Mouse (Mus musculus) gonadal fat pad, adult 2 months (tissue): ENCODE results near the gene Enoph1. TPM values are rescaled to one million over a fixed set of nuclear protein-coding genes. Genes with fewer than 3 reads are reported as not detected.

Experiments
- DNase-seq: peaks from one replicate; pipeline ENCODE4 v3.0.0-alpha.2; 2012; ENCODE audit warnings: low read depth
- polyA plus RNA-seq: library from polyadenylated mRNA; depleted of rRNA; stranded (reverse); fragments of >200 nt; gene quantifications from 2 replicates; pipeline ENCODE4 v1.2.3, GENCODE M21; 2012; rRNA removed

Gene Enoph1
- polyA plus RNA-seq = 35.1 and 43.3 TPM in 2 replicates

DNA sequence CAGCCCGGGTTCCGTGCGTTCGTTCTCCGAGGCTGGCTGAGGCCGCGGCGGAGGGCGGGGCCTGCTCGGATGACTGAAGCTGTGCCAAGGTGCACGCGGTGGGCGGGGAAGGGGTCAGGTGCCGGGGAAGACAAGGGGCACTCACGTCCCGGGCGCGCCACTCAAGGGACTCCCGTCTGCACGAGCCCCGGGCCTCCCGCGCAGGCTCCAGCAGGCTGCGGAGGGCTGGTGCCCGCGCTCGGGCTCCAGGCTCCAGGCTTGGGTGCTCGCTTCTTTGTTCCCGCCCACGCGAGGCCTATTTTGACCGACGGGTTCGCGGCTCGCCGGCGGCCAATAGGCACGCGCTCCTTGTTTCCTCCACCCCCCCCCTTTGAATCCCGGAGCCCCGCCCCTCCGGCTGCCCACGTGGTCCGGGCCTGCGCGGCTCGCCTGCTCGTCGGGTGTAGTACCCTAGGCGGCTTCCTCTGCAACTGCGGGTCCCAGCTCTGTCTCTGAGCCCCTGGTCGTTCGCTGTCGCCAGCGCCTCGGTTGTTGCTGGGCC is at the start of gene Enoph1, which contains the start of gene Hnrnpdl:
Gene Enoph1 (plus strand): TSS at position 384 of the 541 bp plus-strand sequence.
Gene Hnrnpdl (minus strand): TSS at position 63 of the 541 bp plus-strand sequence.
- no peak for DNase-seq

DNA sequence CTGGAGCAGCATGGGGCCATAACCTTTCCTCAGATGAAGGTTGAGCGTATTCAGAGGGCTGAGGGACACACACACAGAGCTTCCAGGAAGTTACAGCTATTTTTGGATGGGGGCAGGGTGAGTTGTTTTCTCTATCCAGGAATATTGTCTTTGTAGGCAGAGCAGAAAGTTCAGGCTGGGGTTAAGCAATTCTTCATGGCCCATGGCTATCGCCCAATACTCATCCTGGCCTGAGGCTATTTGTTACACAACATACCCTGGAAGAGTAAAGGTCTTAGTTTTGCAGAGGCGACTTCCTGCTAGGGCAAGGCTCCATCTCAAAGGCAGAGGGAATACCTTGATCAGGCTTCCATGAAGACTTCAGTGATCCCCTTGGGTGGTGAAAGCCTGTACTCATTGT is 45.6 kb upstream of the Enoph1 start:
- DNase-seq = no peak

DNA sequence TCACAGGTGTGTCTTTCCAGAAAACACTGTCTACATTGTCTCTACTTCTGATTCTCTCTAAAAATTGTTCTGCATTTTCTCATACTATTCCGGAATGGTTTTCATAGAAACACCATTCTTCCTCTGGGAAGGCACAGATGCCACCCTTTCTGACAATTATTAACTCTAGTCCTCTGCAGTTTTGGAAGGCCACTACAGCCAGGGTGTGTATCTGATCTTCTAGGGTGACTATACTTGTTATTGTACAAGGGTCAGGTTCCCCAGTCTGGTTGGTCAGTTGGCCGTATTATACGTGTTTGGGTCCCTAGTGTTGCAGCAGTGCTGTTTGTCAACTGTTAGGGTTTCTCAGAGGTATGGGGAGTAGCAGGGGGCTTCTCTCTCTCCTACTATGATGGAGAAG is 45.1 kb upstream of the Enoph1 start:
- DNase-seq = no peak

DNA sequence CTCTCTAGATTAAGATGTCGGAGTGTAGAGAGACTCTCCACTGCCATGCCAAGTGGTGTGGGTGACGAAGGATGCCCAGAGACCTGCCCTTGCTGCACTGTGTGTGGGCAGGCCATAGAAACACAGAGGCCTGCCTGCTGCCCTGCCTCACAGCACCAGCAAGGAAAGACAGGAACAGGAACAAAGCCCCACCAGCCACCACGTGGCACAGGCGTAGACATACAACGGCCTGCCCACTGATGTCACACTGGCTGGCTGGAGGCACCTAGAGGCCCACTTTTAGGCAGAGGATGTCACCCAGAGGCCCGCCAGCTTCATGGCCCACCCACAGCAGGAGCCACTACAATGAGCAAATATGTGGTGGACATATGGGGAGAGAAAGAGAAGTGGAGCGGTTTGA is 39.7 kb upstream of the Enoph1 start:
- DNase-seq = no peak

DNA sequence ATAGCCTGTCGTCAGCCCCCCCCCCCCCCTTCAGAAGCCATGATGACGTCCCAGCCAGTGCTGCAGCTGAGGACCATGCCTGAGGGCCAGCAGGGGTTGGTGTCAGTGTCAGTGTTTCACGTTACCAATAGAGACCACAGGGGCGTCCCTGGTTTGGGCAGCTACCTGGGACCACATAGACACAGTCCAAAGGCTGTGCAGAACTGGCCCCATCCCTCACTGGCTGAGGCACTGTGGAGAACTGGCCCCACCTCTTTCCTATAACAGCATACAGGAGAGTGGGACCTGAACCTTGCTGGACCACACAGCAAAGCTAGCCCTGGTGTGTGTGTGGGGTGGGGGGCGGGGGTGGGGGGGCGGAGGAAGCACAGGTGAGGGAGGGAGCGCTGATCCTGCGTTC is 39.3 kb upstream of the Enoph1 start:
- DNase-seq = no peak

DNA sequence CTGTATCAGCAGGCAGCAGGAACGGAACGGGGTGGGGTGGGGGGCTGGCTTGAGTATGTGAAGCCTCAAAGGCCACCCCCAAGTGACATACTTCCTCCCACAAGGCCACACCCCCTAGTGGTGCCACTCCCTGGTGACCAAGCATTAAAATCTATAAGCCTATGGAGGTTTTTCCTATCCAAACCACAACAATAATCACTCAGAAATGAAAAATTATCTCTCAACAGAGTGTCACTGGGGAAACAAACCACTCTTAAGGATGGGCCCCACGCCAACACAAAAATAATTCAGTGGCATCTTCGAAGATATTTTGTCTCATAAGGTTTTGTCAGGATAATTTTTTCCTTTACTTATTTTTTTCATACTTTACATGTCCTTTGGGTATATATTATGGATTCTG is 35.9 kb upstream of the Enoph1 start:
- DNase-seq = no peak

DNA sequence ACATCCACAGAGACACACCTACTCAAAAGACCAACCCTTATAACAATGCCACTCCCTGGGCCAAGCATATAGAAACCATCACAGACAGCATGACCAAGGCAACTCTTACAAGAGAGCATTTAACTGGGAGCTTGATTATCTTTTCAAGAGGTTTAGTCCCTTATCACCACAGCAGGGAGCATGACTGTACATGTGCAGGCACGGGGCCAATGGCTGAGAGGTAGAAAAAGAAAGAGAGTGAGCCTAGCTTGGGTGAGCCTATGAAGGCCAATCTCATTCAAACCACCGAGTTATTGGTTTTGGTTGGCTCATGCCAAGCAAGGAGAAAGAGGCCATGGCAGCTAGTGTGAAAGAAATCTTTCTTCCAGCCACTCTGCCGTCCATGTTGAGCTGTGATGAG is 34.4 kb upstream of the Enoph1 start:
- no peak for DNase-seq

DNA sequence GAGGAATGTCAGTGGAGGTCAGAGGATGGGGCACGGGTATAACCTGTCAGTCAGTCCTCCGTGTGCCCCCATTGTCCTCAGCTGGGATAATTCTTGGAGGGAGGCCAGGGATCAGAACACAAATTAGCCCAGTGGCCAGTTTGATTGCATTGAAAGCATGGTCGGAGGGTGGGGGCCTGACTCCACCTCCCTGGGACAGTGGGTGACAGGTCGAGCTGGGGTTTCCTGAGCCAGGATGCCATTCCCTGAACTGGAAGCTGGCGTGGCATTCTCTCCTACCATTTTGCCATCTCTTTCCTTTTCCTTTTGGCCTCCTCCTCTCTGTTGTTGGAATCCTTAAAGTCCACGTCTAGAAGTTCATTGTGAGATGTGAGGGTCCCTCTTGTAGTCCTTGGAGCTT is 33.9 kb upstream of the Enoph1 start:
- DNase-seq = no peak

DNA sequence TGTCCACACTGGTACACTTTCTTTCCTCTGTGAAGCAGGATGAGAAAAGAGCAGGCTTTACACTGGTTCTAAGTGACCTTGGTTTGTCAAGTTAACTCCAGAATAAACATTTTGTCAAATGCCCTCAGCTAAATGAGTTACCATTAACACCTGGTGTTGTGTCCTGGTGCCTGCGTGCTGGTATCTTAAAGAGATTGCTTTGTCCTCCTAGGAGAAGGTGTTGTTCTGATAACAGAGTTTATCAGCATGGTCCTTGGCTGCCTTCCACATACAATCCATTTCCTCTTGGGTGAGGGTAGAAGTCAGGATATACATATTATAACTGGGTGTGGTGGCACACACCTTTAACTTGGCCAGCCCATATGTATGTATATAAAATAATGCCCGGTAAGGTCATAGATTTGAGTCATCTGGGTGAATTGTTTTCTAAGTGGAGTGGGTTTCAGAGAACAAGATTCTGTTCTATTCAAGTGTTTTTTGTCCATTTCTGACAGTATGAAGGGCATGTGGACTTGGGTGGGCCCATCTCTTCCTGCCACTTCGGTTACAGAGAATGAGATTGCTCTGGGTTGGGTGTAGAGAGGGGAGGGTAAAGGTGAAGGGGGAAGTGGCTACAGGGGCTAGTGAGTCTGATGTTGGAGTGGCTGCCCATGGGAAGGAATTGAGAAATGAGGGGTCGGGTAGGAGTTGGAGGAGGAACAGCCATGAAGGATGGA is 33.3 kb upstream of the Enoph1 start:
- DNase-seq = no peak

DNA sequence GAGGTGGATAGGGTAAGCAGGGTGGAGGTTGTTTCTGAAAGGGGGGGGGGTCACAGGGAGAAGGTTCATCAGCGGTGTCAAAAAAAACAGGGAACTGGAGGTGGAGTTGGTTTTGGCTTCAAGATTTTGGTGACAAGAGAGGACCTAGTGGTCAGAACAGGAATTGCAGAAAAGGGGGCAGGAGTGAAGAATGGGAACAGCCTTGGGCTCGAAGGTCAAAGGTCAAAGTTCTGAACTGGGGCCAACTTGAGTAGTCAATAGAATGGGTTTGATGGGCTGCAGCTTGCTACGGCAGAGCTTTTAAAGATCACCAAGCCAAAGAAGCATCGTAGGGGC is 32.8 kb upstream of the Enoph1 start:
- DNase-seq = no peak

DNA sequence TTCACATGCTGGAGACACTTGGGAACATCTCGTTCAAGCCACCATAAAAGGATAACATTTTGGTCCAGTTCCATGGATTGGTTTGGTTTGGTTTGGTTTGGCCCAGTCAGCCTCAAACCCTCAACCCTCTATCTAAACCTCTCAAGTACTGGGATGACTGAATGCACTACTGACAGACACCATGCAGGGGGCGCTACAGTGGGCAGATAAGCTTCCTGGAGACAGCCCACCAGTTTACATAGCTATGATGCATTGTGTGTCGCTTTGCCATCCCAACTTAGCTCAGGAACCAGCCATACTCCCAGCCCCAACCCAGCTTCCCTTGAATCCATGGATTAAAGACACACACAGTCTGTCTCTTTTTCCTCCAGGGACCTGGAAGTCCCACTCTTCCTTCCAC is 31.3 kb upstream of the Enoph1 start:
- DNase-seq = no peak

DNA sequence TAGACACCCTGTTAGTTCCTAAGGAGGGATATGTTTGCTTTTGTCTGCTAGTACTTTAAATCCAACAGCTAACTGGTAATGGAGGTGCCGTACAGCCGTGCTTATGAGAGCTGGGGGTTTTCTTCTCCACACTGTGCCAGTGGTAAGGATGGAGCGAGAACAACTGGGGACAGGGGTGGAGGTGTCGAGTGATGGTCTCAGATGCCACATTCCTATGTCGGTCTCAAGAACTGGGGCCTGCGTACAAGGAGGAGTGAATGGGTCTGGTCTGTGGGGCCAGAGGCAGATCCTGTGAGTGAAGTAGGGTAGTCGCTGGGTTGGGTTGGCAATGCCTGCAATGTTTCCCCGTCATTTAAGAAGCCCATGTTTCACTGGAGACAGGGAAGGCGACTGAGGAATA is 27.2 kb upstream of the Enoph1 start:
- DNase-seq = no peak

DNA sequence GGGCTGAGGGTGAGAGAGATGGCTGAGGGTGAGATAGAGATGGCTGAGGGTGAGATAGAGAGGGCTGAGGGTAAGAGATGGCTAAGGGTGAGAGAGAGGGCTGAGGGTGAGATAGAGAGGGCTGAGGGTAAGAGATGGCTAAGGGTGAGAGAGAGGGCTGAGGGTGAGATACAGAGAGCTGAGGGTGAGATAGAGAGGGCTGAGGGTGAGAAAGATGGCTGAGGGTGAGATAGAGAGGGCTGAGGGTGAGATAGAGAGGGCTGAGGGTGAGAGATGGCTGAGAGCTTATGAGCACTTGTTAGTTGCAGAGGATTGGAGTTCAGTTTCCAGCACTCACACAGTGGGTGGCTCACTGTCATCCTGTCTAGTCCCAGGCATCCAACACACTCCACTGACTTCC is 19.7 kb upstream of the Enoph1 start:
- DNase-seq = no peak

DNA sequence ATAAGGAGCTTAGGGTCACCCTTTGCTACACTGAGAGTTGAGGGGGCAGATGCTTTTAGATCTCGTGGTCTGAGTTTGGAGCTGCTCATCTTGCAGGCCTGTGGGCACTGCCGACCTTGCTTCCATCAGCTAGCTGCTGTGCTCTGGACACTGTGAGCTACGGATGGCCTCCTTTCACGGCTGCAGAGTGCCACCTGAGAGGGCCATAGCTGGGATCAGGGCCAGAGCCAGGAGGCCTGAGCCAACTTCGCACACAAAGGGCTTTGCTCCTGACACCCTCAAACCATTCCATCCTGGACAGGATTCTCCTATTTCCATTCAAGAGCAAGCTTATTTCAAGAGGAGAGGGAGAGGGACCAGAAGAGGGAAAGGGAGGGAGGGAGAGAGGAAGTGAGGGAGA is 15.4 kb upstream of the Enoph1 start:
- no peak for DNase-seq

DNA sequence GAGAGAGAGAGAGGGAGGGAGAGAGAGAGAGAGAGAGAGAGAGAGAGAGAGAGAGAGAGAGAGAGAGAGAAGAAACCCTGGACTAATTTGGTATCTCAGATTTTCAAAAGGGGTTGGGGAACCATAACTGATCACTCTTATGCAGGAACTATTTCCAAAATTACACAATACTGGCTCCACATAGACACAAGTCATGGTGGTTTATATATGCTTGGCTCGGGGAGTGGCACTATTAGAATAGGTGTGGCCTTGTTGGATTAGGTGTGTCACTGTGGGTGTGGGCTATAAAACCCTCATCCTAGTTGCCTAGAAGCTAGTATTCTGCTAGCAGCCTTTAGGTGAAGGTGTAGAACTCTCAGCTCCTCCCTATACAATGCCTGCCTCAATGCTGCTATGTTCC is 14.9 kb upstream of the Enoph1 start:
- DNase-seq = no peak

DNA sequence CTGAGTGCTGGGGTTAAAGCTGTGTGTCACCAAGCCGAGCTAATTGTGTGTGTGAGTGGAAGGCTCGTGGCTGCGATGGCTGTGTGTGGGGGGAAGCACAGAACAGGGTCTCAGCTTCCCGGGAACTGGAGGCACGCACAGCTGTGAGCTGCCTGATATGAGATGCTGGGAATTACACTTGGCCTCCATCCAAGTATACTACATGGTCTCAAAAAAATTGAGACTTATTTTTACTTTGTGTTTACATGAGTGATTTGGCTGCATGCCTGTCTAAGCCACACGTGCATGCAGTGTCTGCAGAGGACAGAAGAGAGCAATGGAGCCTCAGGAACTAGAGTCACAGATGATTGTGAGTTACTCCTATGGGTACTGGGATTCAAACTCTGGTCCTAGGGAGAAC is 9.7 kb upstream of the Enoph1 start:
- DNase-seq = no peak

DNA sequence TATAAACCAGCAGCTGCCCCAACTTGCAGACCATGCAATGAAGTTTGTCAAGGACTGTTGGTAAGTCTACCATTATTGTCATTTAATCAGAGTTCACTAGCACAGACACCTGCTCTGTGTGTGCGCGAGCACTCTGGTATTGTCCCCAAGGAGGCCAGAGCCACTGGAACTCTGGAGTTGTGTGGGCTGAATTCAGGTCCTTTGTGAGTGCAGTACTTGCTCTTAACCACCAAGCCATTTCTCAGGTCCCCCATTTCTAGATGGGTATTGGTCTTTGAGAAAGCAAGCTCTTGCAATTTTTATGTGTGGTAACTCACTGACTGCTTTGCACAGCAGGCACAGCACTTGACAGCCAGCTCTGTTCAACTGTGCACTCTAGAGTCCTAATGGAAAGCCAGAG is 7.7 kb upstream of the Enoph1 start:
- no peak for DNase-seq

DNA sequence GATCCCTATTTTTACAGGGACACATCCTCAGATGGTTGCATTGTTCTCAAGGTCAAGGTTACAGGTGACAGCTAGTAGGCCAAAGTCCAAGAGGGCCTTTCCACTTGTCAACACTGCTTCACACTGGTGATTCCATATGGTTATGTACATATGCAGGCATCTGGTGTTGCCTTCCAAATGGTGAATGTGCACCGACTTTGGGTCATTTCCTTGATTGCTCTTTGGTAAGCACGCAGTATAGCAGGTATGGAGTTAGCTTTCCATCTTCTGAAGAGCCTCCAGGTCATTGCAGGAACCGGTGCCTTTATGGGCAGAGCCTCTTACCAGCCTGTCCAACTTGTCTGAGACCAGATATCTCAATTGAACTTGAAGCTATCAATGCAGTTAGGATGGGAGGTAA is 7.1 kb upstream of the Enoph1 start:
- DNase-seq = no peak

DNA sequence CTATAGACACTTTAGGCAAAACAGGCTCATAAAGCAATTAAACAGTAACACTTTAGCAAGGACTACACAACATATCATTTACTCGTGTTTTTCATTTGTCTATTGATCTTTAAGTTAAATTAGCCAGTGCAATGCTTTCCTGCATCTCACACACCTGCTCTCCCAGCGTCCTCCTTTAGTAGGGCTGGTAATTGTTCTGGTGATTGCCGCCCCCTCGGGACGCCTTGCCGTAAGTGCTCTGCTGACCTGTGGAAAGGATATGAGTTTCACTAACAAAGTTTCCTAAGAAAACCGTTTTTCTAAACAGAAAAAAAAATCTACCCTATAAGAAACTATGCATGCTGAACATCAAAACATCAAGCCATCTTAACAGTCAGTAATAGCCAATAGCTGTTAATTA is 3.8 kb upstream of the Enoph1 start:
- DNase-seq = no peak

DNA sequence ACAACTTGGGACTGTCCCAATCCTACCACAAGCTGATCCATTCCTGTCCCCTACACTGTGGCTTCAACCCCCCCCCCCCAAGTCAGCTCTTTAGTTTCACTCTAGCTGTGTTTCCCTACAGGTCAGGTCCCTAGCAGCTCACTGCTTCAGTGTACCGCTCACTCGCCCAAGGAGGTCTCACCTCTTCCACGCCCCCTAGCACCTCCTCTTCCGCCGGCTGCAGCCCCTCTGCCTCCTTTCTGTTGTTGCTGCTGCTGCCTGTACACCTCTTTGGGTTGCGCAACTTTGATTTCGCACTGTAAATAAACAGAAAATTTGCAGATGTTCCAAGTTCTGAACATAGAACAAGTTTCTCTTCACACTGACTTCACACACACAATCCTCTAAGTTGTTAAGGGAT is 3.1 kb upstream of the Enoph1 start:
- DNase-seq = no peak

DNA sequence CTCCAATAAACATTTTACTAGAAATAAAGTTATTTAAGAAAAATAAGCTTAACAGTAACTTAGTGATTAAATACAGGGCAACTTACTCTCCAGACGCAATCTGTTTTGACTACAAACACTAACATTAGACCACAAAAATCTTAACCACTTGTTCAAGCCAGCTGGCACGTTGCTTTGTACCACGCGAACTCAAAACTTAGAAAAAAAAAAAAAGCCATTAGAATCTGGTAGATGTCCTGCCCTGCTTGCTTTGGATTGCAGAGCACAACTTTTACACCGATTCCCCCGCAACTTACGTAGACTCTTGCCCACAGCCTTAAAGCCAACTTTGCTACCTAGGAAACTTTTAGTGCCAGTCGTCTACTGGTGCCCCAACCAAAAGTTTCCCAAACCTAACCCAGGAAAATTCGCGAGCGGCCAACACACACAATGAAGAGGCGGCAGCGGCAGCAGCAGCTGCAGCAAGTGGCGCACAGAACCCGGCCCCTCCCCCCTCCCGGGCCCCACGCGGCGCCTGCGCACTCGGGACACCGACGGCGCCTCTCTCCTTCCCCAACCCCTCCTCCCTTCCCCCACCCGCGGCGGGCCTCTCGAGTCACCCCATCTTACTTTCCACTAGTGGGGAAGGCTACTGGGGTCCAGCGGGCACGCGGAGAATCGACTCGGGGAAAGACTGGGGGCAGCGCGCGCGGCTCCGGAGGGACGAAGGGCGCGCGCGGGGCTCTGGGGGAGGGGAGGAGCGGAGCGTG is 1.6 kb upstream of the Enoph1 start:
- no peak for DNase-seq

DNA sequence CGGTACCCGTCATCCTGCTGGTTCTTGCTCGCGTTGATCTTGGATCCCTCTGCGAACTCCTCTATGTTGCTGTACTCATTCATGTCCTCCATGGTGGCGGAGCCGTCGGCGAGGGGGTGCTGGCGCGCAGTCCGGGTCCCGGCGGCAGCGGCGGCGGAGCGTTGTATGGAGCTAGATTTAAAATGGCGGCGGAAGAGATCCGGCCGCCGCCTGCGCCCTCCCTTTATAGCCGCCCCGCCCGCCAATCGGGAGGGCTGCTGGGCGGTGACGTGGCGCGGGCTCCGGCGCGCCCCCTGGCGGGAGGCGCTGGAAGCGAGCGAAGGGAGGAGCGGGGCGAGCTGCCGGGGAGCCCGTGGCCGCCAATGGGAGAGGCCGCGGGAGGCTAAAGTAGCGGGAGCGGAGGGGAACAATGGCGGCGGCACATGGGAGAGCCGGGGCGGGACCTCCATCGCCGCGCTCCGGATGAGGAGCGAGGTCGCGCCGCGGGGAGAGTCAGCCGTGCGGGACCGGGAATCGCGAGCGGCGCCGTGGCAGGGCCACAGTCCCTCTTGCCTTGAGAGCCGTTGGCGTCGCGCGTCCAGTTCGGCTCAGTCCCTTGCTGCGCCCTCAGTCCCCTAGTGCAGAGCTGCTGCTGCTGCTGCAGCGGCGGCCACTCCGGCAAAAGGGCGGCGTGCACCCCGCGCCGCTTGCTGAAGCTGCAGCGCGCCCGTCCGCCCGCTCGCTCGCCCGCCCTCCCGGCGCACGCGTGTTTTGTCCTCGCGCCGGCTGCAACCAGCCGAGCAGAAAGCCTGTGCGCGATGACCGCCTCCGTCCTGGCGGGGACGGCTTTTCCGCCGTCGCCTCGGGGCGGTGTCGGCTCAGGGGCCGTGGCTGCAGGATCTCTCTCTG is 827 bp upstream of the Enoph1 start:
- DNase-seq = no peak
